In the genomic region with DNA sequence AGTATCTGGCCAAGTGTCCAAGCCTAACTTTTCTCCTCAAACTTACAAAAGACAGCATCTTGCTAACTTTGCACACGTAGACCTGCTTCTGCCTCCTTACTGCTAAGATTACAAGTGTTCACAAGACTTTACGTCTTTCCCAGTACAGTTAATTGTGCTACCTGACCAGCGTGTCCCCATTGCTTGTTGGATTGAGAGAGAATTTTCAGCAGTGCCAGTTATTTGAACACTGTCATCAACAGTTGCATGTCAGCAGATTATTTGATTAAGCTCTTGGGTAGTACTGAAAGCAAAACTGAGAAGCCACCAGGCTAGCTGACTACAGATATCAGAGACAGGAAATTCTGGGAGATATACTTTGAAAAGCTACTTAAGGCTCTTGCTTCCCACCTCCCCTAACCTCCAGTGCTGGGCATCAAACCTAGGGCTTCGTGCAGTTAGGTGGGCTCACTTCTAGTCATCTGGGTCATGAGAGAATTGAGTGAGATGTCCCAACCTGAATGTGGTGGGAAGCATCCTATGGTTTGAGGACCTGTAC, we compare ENCODE assay signal across 26 mouse cellular contexts. TPM values are rescaled to one million over a fixed set of nuclear protein-coding genes. Genes with fewer than 3 reads are reported as not detected.
A peak's percentile ranks its signal among the peaks of the same experiment; 100 is the strongest.
DNase-seq lines count a peak whose midpoint lies in the region; ATAC-seq and TF ChIP-seq lines count a peak whose summit lies in the region.
"Had no signal": no experiment of that assay in that cellular context is flagged by ENCODE, and none has a peak within 500 bp of the region (broad histone marks: within the 10 kb centered on the region; RNA-seq: fewer than 3 reads in every experiment).

No protein-coding gene starts in this region.

- no peak for TF ChIP-seq CTCF in layer of hippocampus, adult 2 months (conservative IDR thresholded peaks at IDR 0.05)

- no peak overlapping the region for H3K4me3 ChIP-seq in layer of hippocampus, adult 2 months
- H3K4me3 ChIP-seq: erythroblast, embryonic 14.5 days; hindbrain, embryonic 10.5 days; hindbrain, embryonic 15.5 days; intestine, embryonic 15.5 days; limb, embryonic 10.5 days; limb, embryonic 15.5 days; stomach, embryonic 15.5 days had no signal

- ATAC-seq in activated CD4-positive, CD25-positive, alpha-beta regulatory T cell, adult 4 months: peak; percentile 25
- ATAC-seq in megakaryocyte-erythroid progenitor cell, adult 5-6 weeks (replicated peaks; ENCODE audit: low FRiP score, low TSS enrichment, poor library complexity, severe bottlenecking): 0 out of 2 replicates have a peak, but pooled peaks have one; percentile 30
- ATAC-seq: forebrain, postnatal 0 days; intestine, embryonic 15.5 days had no signal

- no peak for DNase-seq in layer of hippocampus, adult 2 months (ENCODE audit: low spot score in 2 of 2)
- DNase-seq in layer of hippocampus, adult 18-20 months (ENCODE audit: low spot score in 2 of 2): no peak
- DNase-seq in CD4-positive helper T cell, adult 2 months (ENCODE audit: low read depth, low spot score): peak; percentile 33
- no peak for DNase-seq in lung, postnatal 36 days
- no peak for DNase-seq in neural tube, embryonic 10.5 days (ENCODE audit: extremely low spot score, low spot score)
- DNase-seq: adrenal gland, postnatal 10 days; cerebellum, adult 11-12 months; cerebellum, adult 9-11 months; forebrain, postnatal 0 days; heart, postnatal 14 days; kidney, adult 2 months; kidney, postnatal 4 days; layer of hippocampus, adult 9-11 months; lung, embryonic 14.5 days; midbrain, embryonic 14.5 days; right cerebral cortex, postnatal 25 days had no signal

- peak overlapping the region; percentile 18; the same call in 1 of the 2 replicates for H3K27ac ChIP-seq in layer of hippocampus, adult 2 months
- H3K27ac ChIP-seq: hindbrain, embryonic 10.5 days; hindbrain, embryonic 15.5 days; intestine, embryonic 15.5 days; kidney, postnatal 0 days; limb, embryonic 10.5 days; limb, embryonic 15.5 days; stomach, embryonic 15.5 days had no signal

RNA-seq across cellular contexts. Expression of a gene that starts 50.4 kb away (rescaled TPM):
- total RNA-seq in layer of hippocampus, adult 2 months (2021): 10 to 100 TPM; 62.5 to 72.3 TPM
- 10 to 100 TPM; 64.2 to 69.7 TPM for total RNA-seq in layer of hippocampus, adult 18-20 months (2021)
- 100 to 1,000 TPM; 125 to 151 TPM for polyA plus RNA-seq in activated CD4-positive, CD25-positive, alpha-beta regulatory T cell, adult 4 months (2017; shearing (Covaris generic))
- 122 and 138 TPM in 2 replicates for total RNA-seq in megakaryocyte-erythroid progenitor cell, adult 5-6 weeks (2014; fragmentation: Nextera tagmentation)
- total RNA-seq in megakaryocyte-erythroid progenitor cell, adult 5-6 weeks (2017): 168 and 190 TPM in 2 replicates

RNA-seq across cellular contexts. Expression of a gene that starts 50.4 kb away (rescaled TPM):
- total RNA-seq in layer of hippocampus, adult 2 months (2021): 10 to 100 TPM; 67.0 to 70.9 TPM
- 10 to 100 TPM; 67.2 to 70.5 TPM for total RNA-seq in layer of hippocampus, adult 18-20 months (2021)
- 10 to 100 TPM; 69.8 to 80.2 TPM for polyA plus RNA-seq in activated CD4-positive, CD25-positive, alpha-beta regulatory T cell, adult 4 months (2017; shearing (Covaris generic))
- 35.0 and 45.5 TPM in 2 replicates for total RNA-seq in megakaryocyte-erythroid progenitor cell, adult 5-6 weeks (2014; fragmentation: Nextera tagmentation)
- 35.5 and 47.5 TPM in 2 replicates for total RNA-seq in megakaryocyte-erythroid progenitor cell, adult 5-6 weeks (2017)
